Mouse (Mus musculus) liver, adult 2 months (tissue): ENCODE data around the gene Lce1k.

ENCODE experiments used
- CTCF ChIP-seq: fragments of 200-500 bp; IDR thresholded peaks from 2 replicates; pipeline ENCODE4 v1.5.1; 2011; ENCODE audit warnings: low read depth, low read length, control low read depth
- POLR2A ChIP-seq: fragments of 200-500 bp; IDR thresholded peaks from 2 replicates; pipeline ENCODE4 v1.6.1; 2011; ENCODE audit warnings: low read length, control low read depth; ENCODE audit not compliant: insufficient read depth; ENCODE audit errors: extremely low read depth

DNA sequence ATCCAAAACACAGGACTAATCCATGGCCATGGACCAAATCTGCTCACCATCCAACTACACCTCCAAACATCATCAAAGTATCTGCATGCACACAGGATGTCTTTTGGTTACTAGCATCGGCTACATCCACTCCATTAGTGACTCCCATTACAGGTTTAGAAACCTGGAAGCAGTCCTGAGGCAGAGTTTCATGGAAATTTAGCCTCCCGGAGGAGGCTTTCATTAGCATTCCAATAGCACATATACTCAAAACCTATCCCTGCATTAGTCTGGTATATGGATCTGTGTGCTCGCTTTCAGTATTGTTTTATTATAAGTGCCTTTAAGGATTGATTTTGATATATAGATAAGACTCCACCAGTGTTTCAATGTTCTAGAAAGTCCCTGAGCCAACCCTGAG lies 7.9 kb upstream of the Lce1k start:
- TF ChIP-seq CTCF, result no peak
- no peak for TF ChIP-seq POLR2A
